Mouse (Mus musculus): ENCODE data around the gene Rbp7.

The Rbp7 gene

GRCm38 (mm10) chr4:149407461-149407860 lies 47.3 kb downstream of the Rbp7 start:
- no peak for DNase-seq (ENCODE audit: extremely low read depth, low read depth)

DNA sequence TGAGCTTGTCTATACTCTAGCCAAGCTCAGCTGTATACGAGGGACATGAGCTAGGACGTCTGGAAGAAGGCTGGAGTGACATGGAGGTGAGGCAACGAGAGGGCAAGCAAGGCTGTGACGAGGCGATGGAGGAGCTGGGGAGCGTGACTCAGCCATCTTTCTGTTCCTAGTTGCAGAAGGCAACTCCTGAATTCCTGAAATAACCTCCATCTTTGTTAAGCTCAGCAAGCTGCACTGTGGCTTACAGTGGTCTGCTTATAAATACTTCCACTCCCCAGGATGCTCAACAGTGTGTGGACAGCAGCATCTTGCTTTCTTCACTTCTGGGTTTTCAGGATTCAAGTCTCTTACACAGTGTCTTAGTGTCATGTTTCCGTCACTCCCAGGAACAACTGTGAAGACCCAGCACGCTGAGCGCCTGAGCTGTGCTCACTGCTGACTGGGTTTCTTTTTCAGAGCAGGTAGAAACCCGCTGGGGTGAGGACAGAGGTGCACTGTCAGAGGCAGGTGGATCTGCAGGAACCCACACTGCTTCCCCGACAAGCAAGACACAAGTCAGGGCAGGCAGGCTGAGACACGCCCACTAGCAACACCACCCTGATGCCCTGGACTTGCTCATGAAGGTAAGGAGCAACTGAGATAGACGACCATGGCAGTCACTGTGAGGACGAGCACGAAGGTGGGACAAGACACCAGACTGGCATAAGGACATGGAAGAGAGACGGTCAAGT lies 48.9 kb downstream of the Rbp7 start:
- DNase-seq (ENCODE audit: extremely low read depth, low read depth) = no peak

DNA sequence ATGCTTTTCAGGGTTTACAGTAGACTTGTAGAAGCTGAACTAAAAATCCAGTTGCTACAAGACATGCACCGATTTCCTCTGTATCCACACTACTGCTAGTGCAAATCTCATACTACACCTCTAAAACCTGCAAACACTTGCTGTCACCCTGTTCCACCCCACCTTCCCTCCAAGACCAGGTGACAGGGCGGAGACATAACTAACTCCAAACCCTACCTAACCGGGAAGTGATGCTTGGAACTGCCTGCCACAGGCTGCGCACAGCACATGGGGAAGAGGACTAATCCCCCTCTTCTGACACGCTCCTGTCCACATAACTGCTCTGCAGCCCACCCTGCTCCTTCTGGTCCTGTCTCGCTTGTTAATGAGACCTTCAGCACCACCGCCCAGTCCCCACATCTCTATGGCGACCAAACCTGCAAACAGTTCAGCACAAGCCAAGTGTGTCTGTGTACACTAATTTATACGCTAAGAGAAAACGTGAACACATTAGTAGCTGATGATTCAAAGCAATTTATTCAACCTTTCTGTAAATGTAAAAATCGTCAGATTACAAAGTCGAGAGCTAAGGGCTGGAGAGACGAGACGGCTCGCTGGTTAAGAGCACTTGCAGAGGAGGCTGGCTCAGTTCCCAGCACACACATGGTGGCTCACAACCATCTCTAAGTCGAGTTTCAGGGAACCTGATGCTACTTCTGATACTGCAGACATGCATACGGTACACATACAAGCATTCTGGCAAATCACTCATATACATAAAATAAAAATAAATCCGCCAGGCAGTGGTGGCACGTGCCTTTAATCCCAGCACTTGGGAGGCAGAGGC lies 49.9 kb downstream of the Rbp7 start:
- DNase-seq (ENCODE audit: extremely low read depth, low read depth) = no peak

GRCm38 (mm10) chr4:149403037-149403436 lies 51.7 kb downstream of the Rbp7 start:
- no peak for DNase-seq (ENCODE audit: extremely low read depth, low read depth)

- DNase-seq (ENCODE audit: extremely low read depth, low read depth) = no peak
These were observed 53.2 kb downstream of the Rbp7 start for GRCm38 (mm10) chr4:149401591-149401982.

- DNase-seq (ENCODE audit: extremely low read depth, low read depth) = no peak
These were observed 53.7 kb downstream of the Rbp7 start for GRCm38 (mm10) chr4:149400878-149401590.

Data from MEL-GATA-1-ER (cell line).